Mouse (Mus musculus): ENCODE measurements around the gene Card14. TPM values are rescaled to one million over a fixed set of nuclear protein-coding genes. Genes with fewer than 3 reads are reported as not detected.

Card14 gene
- polyA plus RNA-seq, 3 experiments from 2014 or later, result not detected

Other genes starting within 250 kb of the Card14 start
- 1 to 10 TPM; 2.0 to 3.6 (median 2.3) TPM for gene Cbx4, start 221.5 kb upstream of the Card14 start, polyA plus RNA-seq (2017; shearing (Covaris generic))
- gene Tbc1d16, start 79.3 kb upstream of the Card14 start, polyA plus RNA-seq (2017; shearing (Covaris generic)), result under 1 TPM; 0.20 to 0.55 (median 0.33) TPM
- gene Ccdc40, start 79.2 kb upstream of the Card14 start, polyA plus RNA-seq (2017; shearing (Covaris generic)), result 1 to 10 TPM; 1.6 to 4.2 (median 3.3) TPM
- gene Gaa, start 39.9 kb upstream of the Card14 start, polyA plus RNA-seq (2017; shearing (Covaris generic)), result 10 to 100 TPM in 2 of 3 experiments, 1 to 10 TPM in 1; 9.2 to 13.4 (median 11.8) TPM
- 100 to 1,000 TPM; 180 to 214 (median 192) TPM for gene Eif4a3, start 7.7 kb upstream of the Card14 start, polyA plus RNA-seq (2017; shearing (Covaris generic))
- gene Sgsh, start 47.8 kb downstream of the Card14 start, polyA plus RNA-seq (2017; shearing (Covaris generic)), result 10 to 100 TPM in 2 of 3 experiments, 1 to 10 TPM in 1; 7.9 to 16.6 (median 11.9) TPM
- 10 to 100 TPM; 13.3 to 31.3 (median 23.4) TPM for gene Slc26a11, start 47.8 kb downstream of the Card14 start, polyA plus RNA-seq (2017; shearing (Covaris generic))
- 10 to 100 TPM; 33.9 to 48.2 (median 43.3) TPM for gene Rnf213, start 85.3 kb downstream of the Card14 start, polyA plus RNA-seq (2017; shearing (Covaris generic))
- gene Endov, start 183.6 kb downstream of the Card14 start, polyA plus RNA-seq (2017; shearing (Covaris generic)), result 10 to 100 TPM in 2 of 3 experiments, 1 to 10 TPM in 1; 9.9 to 12.5 (median 12.1) TPM
- not detected for gene Nptx1, start 240.0 kb downstream of the Card14 start, polyA plus RNA-seq (2017; shearing (Covaris generic))